Mouse (Mus musculus) heart, postnatal 0 days (tissue): ENCODE results near the gene Ccdc6. TPM values are rescaled to one million over a fixed set of nuclear protein-coding genes. Genes with fewer than 3 reads are reported as not detected.
A peak's percentile ranks its signal among the peaks of the same experiment; 100 is the strongest.

Experiments
- ATAC-seq: fragments of 200-750 bp; cut with Nextera tagmentation; 2 replicates; pipeline ENCODE4 v1.8.0; 2017; ENCODE audit warnings: low read depth, moderate number of reproducible peaks, moderate library complexity; ENCODE audit not compliant: insufficient read depth
- DNase-seq: peaks from one replicate; pipeline ENCODE4 v3.0.0-alpha.2; 2016; ENCODE audit warnings: low spot score
- H3K27ac ChIP-seq: fragments of 300-500 bp; sonication (generic); 2 replicates; pipeline ENCODE4 v1.5.1; 2014; ENCODE audit warnings: low read depth, mild to moderate bottlenecking
- H3K27me3 ChIP-seq: fragments of 300-500 bp; sonication (generic); 2 replicates; pipeline ENCODE4 v1.6.1; 2014; ENCODE audit warnings: low read length, mixed read lengths; ENCODE audit not compliant: control insufficient read depth, insufficient read depth
- H3K36me3 ChIP-seq: fragments of 300-500 bp; sonication (generic); replicated peaks from 2 replicates; pipeline ENCODE4 v1.6.1; 2014; ENCODE audit warnings: low read length, mixed read lengths; ENCODE audit not compliant: control insufficient read depth, insufficient read depth
- H3K4me1 ChIP-seq: fragments of 300-500 bp; sonication (generic); 2 replicates; pipeline ENCODE4 v1.6.1; 2014; ENCODE audit warnings: antibody characterized with exemption; ENCODE audit not compliant: control insufficient read depth, insufficient read depth
- H3K4me2 ChIP-seq: fragments of 300-500 bp; sonication (generic); 2 replicates; pipeline ENCODE4 v1.6.1; 2014; ENCODE audit warnings: low read depth, mild to moderate bottlenecking, low read length, moderate library complexity
- H3K4me3 ChIP-seq: fragments of 300-500 bp; sonication (generic); 2 replicates; pipeline ENCODE4 v1.5.1; 2014; ENCODE audit warnings: low read depth, low read length
- H3K9ac ChIP-seq: fragments of 300-500 bp; sonication (generic); replicated peaks from 2 replicates; pipeline ENCODE4 v1.6.1; 2014; ENCODE audit warnings: low read depth, low read length, mixed read lengths
- H3K9me3 ChIP-seq: fragments of 300-500 bp; sonication (generic); replicated peaks from 2 replicates; pipeline ENCODE4 v1.6.1; 2016; ENCODE audit warnings: low read length; ENCODE audit not compliant: control insufficient read depth
- CTCF ChIP-seq: IDR thresholded peaks from 2 replicates; pipeline ENCODE4 v1.5.1; 2016; ENCODE audit warnings: antibody characterized with exemption, control low read depth, low read depth
- EP300 ChIP-seq: IDR thresholded peaks from 2 replicates; pipeline ENCODE4 v1.6.1; 2016; ENCODE audit warnings: antibody characterized with exemption, low read depth
- WGBS: fragments of 180-500 bp; shearing (Covaris S2); extraction: QIAGEN DNeasy Blood & Tissue Kit; methylation state at CpG from one replicate; pipeline ENCODE4 v1.1.7; 2014; 5-methylcytosine and 5-hydroxymethylcytosine counted together
- polyA plus RNA-seq: library from polyadenylated mRNA; unstranded; fragments of >200 nt; fragmentation: Nextera tagmentation; extraction: Ambion mirVana; gene quantifications from 2 replicates; pipeline ENCODE4 v1.2.1, GENCODE M21; 2015
- total RNA-seq: library from RNA; depleted of rRNA; stranded (reverse); fragments of >200 nt; gene quantifications from 2 replicates; pipeline ENCODE4 v1.2.3, GENCODE M21; 2014; ENCODE audit warnings: low replicate concordance

Gene Ccdc6
- total and polyA plus RNA-seq, 2 experiments from 2014 or later, result 7.7 to 10.4 TPM

- ATAC-seq, result peak; percentile 60
- no peaks in the 10 kb centered on the region for H3K9me3 ChIP-seq
- H3K27ac ChIP-seq, result peak overlapping the region; percentile 64
- TF ChIP-seq EP300, result peak; percentile 57; the same call in 1 of the 2 replicates
- TF ChIP-seq CTCF, result no peak
- no peak overlapping the region for H3K9ac ChIP-seq
- 58% methylated on average over 15 of the region's 15 CpGs for WGBS
- DNase-seq, result no peak
- H3K4me1 ChIP-seq, result peaks cover 11% of the 10 kb centered on the region; the same call in 1 of the 2 replicates
- no peak overlapping the region for H3K4me2 ChIP-seq
- no peak overlapping the region for H3K4me3 ChIP-seq
- peaks cover 20% of the 10 kb centered on the region for H3K36me3 ChIP-seq
- H3K27me3 ChIP-seq, result no peaks in the 10 kb centered on the region
Measured at GRCm38 (mm10) chr10:70183210-70184080, 86.5 kb downstream of the Ccdc6 start.

- Histone ChIP-seq H3K27ac (no peak overlapping the region), H3K36me3 (peaks cover 46% of the 10 kb centered on the region)
- TF ChIP-seq CTCF (peak; percentile 65), EP300 (no peak)
Measured at GRCm38 (mm10) chr10:70186136-70186535, 89.2 kb downstream of the Ccdc6 start.

GRCm38 (mm10) chr10:70186586-70186985, 89.7 kb downstream of the Ccdc6 start:
- no peak overlapping the region for H3K4me3 ChIP-seq
- peaks cover 11% of the 10 kb centered on the region; the same call in 1 of the 2 replicates for H3K4me1 ChIP-seq
- WGBS, result 62% methylated on average over 7 of the region's 7 CpGs
- H3K27ac ChIP-seq, result no peak overlapping the region
- DNase-seq, result no peak
- no peak overlapping the region for H3K9ac ChIP-seq
- TF ChIP-seq EP300, result no peak
- no peak for TF ChIP-seq CTCF
- H3K27me3 ChIP-seq, result no peaks in the 10 kb centered on the region
- ATAC-seq, result no peak
- H3K4me2 ChIP-seq, result no peak overlapping the region
- peaks cover 50% of the 10 kb centered on the region for H3K36me3 ChIP-seq
- no peaks in the 10 kb centered on the region for H3K9me3 ChIP-seq

More at GRCm38 (mm10) chr10:70186136-70186535, 89.2 kb downstream of the Ccdc6 start:
- WGBS, result 65% methylated on average over 9 of the region's 9 CpGs
- Histone ChIP-seq H3K4me1 (peaks cover 11% of the 10 kb centered on the region; the same call in 1 of the 2 replicates), H3K4me3 (no peak overlapping the region), H3K27me3 (no peaks in the 10 kb centered on the region), H3K9me3 (no peaks in the 10 kb centered on the region), H3K4me2 (no peak overlapping the region), H3K9ac (no peak overlapping the region)
- DNase-seq (no peak), ATAC-seq (no peak)

GRCm38 (mm10) chr10:70189864-70190263, 92.9 kb downstream of the Ccdc6 start:
- peaks cover 61% of the 10 kb centered on the region for H3K36me3 ChIP-seq
- no peak overlapping the region for H3K4me2 ChIP-seq
- H3K4me1 ChIP-seq, result no peaks in the 10 kb centered on the region
- no peak overlapping the region for H3K4me3 ChIP-seq
- WGBS, result 80% methylated on average over 13 of the region's 13 CpGs
- H3K27ac ChIP-seq, result no peak overlapping the region
- no peaks in the 10 kb centered on the region for H3K27me3 ChIP-seq
- ATAC-seq (no peak), DNase-seq (no peak)
- no peaks in the 10 kb centered on the region for H3K9me3 ChIP-seq
- H3K9ac ChIP-seq, result no peak overlapping the region
- no peak for TF ChIP-seq EP300
- 0 out of 2 replicates have a peak, but pooled peaks have one; percentile 18 for TF ChIP-seq CTCF

GRCm38 (mm10) chr10:70194283-70194682, 97.4 kb downstream of the Ccdc6 start:
- H3K4me2 ChIP-seq, result no peak overlapping the region
- ATAC-seq, result no peak
- no peak for DNase-seq
- H3K4me3 ChIP-seq, result no peak overlapping the region
- no peak for TF ChIP-seq CTCF
- H3K9ac ChIP-seq, result no peak overlapping the region
- H3K27ac ChIP-seq, result no peak overlapping the region
- H3K27me3 ChIP-seq, result no peaks in the 10 kb centered on the region
- WGBS, result 73% methylated on average over 9 of the region's 9 CpGs
- H3K9me3 ChIP-seq, result no peaks in the 10 kb centered on the region
- H3K4me1 ChIP-seq, result no peaks in the 10 kb centered on the region
- peaks cover 36% of the 10 kb centered on the region for H3K36me3 ChIP-seq
